Comparison of ENCODE assay signal across 28 mouse cellular contexts in genomic region chr2:167143914-167144313, GRCm38 (mm10). TPM values are rescaled to one million over a fixed set of nuclear protein-coding genes. Genes with fewer than 3 reads are reported as not detected.
DNase-seq lines count a peak whose midpoint lies in the region; ATAC-seq and TF ChIP-seq lines count a peak whose summit lies in the region.
"Had no signal": no experiment of that assay in that cellular context is flagged by ENCODE, and none has a peak within 500 bp of the region (broad histone marks: within the 10 kb centered on the region; RNA-seq: fewer than 3 reads in every experiment).

No protein-coding gene starts in this region.

- ATAC-seq in liver, embryonic 12.5 days: no peak
- ATAC-seq in megakaryocyte, adult 5-6 weeks (ENCODE audit: poor library complexity, severe bottlenecking): no peak
- ATAC-seq: forebrain, embryonic 16.5 days; hindbrain, embryonic 16.5 days; liver, postnatal 0 days; Patski had no signal

- H3K4me3 ChIP-seq in liver, adult 2 months (ENCODE audit: insufficient read depth, low read depth, low read length): no peak overlapping the region
- H3K4me3 ChIP-seq in liver, embryonic 12.5 days: no peak overlapping the region
- H3K4me3 ChIP-seq in E14TG2a.4 (replicated peaks; ENCODE audit: low read length): 0 out of 2 replicates have a peak overlapping the region, but pooled peaks have one; percentile 3
- H3K4me3 ChIP-seq: embryonic facial prominence, embryonic 10.5 days; embryonic facial prominence, embryonic 15.5 days; gastrocnemius, adult 2 months; heart, adult 2 months; heart, embryonic 12.5 days; kidney, embryonic 15.5 days; limb, embryonic 12.5 days had no signal

- H3K36me3 ChIP-seq in liver, adult 2 months (ENCODE audit: control insufficient read depth, insufficient read depth, low read length): no peaks in the 10 kb centered on the region
- H3K36me3 ChIP-seq in liver, embryonic 12.5 days: no peaks in the 10 kb centered on the region
- H3K36me3 ChIP-seq in E14TG2a.4 (ENCODE audit: insufficient read depth, low read length): no peaks in the 10 kb centered on the region
- H3K36me3 ChIP-seq: embryonic facial prominence, embryonic 10.5 days; embryonic facial prominence, embryonic 15.5 days; heart, embryonic 12.5 days; kidney, embryonic 15.5 days; limb, embryonic 12.5 days had no signal

- TF ChIP-seq CTCF in liver, adult 2 months (IDR thresholded peaks at IDR 0.05; ENCODE audit: low read depth, low read length): no peak
- no peak for TF ChIP-seq CTCF in E14TG2a.4 (conservative IDR thresholded peaks at IDR 0.05; ENCODE audit: low read length)

- no peak overlapping the region for H3K27ac ChIP-seq in liver, adult 2 months (replicated peaks; ENCODE audit: insufficient read depth, low read depth, low read length)
- H3K27ac ChIP-seq in liver, embryonic 12.5 days: no peak overlapping the region
- H3K27ac ChIP-seq: embryonic facial prominence, embryonic 10.5 days; embryonic facial prominence, embryonic 15.5 days; gastrocnemius, adult 2 months; heart, adult 2 months; kidney, embryonic 15.5 days; limb, embryonic 12.5 days had no signal

- intact Hi-C loops in heart, postnatal 14 days (cut with DNase I): no loop called here

- no peaks in the 10 kb centered on the region for H3K79me2 ChIP-seq in liver, adult 2 months (ENCODE audit: control insufficient read depth, insufficient read depth, low read length)

- peak; percentile 87 for DNase-seq in heart, adult 11 months
- no peak for DNase-seq in heart, postnatal 14 days
- peak; percentile 4 for DNase-seq in liver, adult 2 months (ENCODE audit: extremely low read depth, low read depth, low spot score)
- DNase-seq in MN1 (ENCODE audit: low spot score): peak; percentile 90
- DNase-seq: adrenal gland, postnatal 10 days; B cell, adult 2 months; cerebellum, adult 9-11 months; gastrocnemius, adult 2 months; gastrocnemius, postnatal 36 days; heart, adult 2 months; kidney, adult 18-20 months; kidney, postnatal 25 days; liver, postnatal 0 days; lung, postnatal 36 days; thymus, adult 2 months; thymus, postnatal 4 days had no signal

- H3K9me3 ChIP-seq in liver, embryonic 12.5 days (replicated peaks): no peaks in the 10 kb centered on the region
- no peaks in the 10 kb centered on the region for H3K9me3 ChIP-seq in E14TG2a.4 (ENCODE audit: low read length)
- H3K9me3 ChIP-seq: embryonic facial prominence, embryonic 15.5 days; heart, embryonic 12.5 days; kidney, embryonic 15.5 days had no signal

- no peak overlapping the region for H3K4me2 ChIP-seq in liver, embryonic 12.5 days
- H3K4me2 ChIP-seq: embryonic facial prominence, embryonic 15.5 days; heart, embryonic 12.5 days; kidney, embryonic 15.5 days; limb, embryonic 12.5 days; liver, embryonic 11.5 days had no signal

- H3K4me1 ChIP-seq in liver, adult 2 months (ENCODE audit: control insufficient read depth, insufficient read depth, low read length): peaks cover 6% of the 10 kb centered on the region; the same call in 1 of the 2 replicates
- peaks cover 25% of the 10 kb centered on the region for H3K4me1 ChIP-seq in liver, embryonic 12.5 days
- H3K4me1 ChIP-seq in E14TG2a.4 (replicated peaks; ENCODE audit: low read depth, low read length): peaks cover 57% of the 10 kb centered on the region
- H3K4me1 ChIP-seq: embryonic facial prominence, embryonic 15.5 days had no signal

- 68% methylated on average over 2 of the region's 2 CpGs for WGBS in liver, adult 2 months
- WGBS in liver, embryonic 12.5 days (ENCODE audit: insufficient replicate concordance): 49% methylated on average over 2 of the region's 2 CpGs

- H3K9ac ChIP-seq in liver, adult 2 months (ENCODE audit: low read depth, low read length): no peak overlapping the region
- no peak overlapping the region for H3K9ac ChIP-seq in liver, embryonic 12.5 days
- H3K9ac ChIP-seq: embryonic facial prominence, embryonic 15.5 days; heart, embryonic 12.5 days; kidney, embryonic 15.5 days; limb, embryonic 12.5 days; liver, postnatal 0 days had no signal

- no peaks in the 10 kb centered on the region for H3K27me3 ChIP-seq in liver, adult 2 months (ENCODE audit: control insufficient read depth, insufficient read depth, low read length)
- peaks cover 76% of the 10 kb centered on the region for H3K27me3 ChIP-seq in liver, embryonic 12.5 days (replicated peaks)
- peaks cover 95% of the 10 kb centered on the region for H3K27me3 ChIP-seq in E14TG2a.4 (ENCODE audit: insufficient read depth, low read length)
- H3K27me3 ChIP-seq: embryonic facial prominence, embryonic 15.5 days; Patski had no signal

- TF ChIP-seq POLR2A in liver, adult 2 months (IDR thresholded peaks at IDR 0.05; ENCODE audit: extremely low read depth, insufficient read depth, low read length): no peak

RNA-seq across cellular contexts. Expression of gene Kcnb1, which starts 46.0 kb away (rescaled TPM):
- 10 to 100 TPM; 57.9 to 60.3 TPM for total RNA-seq in heart, postnatal 14 days (2021)
- total RNA-seq in liver, adult 2 months (2014; rRNA removed): 0.81 and 0.83 TPM in 2 replicates
- polyA plus RNA-seq in liver, adult 2 months (2012; rRNA removed): 0.32 and 0.60 TPM in 2 replicates
- polyA plus RNA-seq in liver, embryonic 12.5 days (2016; fragmentation: Nextera tagmentation; extraction: Ambion mirVana): 0.19 and 0.43 TPM in 2 replicates
- total RNA-seq in megakaryocyte, adult 5-6 weeks (2015): 0.07 and 1.6 TPM in 2 replicates
- 0.07 and 0.49 TPM in 2 replicates for total RNA-seq in megakaryocyte, adult 5-6 weeks (2017)

Comparison
In these comparisons a context has a peak if more than half of its experiments do, and no peak if none do; other contexts are left out.
1. DNase-seq: peak in heart, adult 11 months (single experiment), liver, adult 2 months (single experiment) and MN1 (single experiment); none in heart, postnatal 14 days (0 of 2).
2. RNA of gene Kcnb1, which starts 46.0 kb away (total RNA-seq): 57.9 to 60.3 TPM in heart, postnatal 14 days; 0.07 to 1.6 TPM in megakaryocyte, adult 5-6 weeks and 0.81 to 0.83 TPM in liver, adult 2 months; every median in the first group is over 10 times any median in the second.